Mouse (Mus musculus): ENCODE data around the gene Nt5dc3. TPM values are rescaled to one million over a fixed set of nuclear protein-coding genes. Genes with fewer than 3 reads are reported as not detected.

Nt5dc3 gene
- total RNA-seq, 2 experiments from 2014 or later, result 23.4 to 25.5 TPM

- DNase-seq (ENCODE audit: low spot score in 2 of 2), result no peak
These were observed 1.0 kb upstream of the Nt5dc3 start for GRCm38 (mm10) chr10:86777614-86778319.

DNA sequence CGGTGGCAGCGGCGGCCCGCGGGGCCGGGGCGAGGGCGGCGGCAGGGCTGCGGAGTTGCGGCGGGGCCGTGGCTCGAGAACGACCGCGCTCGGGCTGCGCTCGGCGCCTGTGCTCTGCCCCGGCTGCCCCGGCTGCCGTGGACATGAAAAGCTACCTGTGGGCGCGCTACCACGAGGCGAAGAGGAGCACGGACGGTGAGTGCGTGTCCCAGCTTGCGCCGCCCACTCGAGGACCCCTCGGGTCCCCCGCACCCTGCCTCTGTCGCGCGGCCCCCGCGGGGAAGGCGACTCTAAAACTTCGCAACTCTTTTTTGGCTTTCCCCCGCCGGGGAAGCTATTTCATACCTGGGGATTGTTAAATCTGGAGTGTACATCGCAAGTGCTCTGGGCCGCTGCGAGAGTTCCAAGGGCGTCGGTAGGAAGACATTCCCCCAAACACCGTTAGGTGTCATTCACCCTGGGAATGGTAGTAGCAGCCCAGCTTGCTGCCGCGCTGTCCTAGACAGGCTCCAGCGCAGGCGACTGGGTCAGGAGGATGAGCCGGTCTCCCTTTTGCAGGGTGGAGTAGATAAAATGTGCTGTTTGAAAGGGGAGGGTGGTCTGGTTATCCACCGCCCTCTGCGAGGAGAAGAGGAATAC is 431 bp downstream of the Nt5dc3 start:
- DNase-seq (ENCODE audit: low spot score in 2 of 2), result peak in 1 of 2 experiments; percentile 24

DNA sequence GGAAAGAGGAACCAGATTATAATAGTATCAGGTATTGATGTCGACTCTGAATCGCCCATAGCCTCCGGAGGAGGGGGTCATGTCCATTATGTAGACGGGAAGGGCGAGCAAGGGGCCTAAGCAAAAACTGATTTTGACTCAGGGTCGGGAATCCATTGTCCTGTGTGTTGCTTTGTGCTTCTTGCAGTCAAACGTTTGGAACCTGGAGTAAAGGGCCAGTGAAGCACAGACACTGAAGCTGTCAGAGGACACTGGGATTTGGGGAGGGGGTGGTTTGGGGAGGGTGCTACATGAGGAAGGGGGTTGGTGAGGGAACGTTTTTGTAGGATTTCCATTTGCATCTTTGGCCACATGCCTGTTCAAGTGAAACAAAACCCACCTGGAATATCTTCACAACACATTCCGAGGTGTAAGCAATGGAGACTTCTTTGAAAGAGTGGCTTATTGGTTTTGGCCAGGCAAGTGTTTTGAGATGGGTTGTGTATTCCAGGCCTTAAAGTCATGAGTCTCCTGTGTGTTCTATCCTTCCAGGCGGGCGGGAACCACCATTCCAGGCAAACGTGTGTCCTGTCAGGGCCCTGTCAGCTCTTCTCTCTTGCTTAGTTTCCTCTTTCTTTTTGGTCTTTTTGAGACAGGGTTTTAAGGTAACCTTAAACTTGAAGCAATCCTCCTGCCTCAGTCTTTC is 1.2 kb downstream of the Nt5dc3 start:
- DNase-seq (ENCODE audit: low spot score in 2 of 2), result no peak

GRCm38 (mm10) chr10:86781641-86782040 is 2.8 kb downstream of the Nt5dc3 start:
- DNase-seq (ENCODE audit: low spot score in 2 of 2), result no peak

DNA sequence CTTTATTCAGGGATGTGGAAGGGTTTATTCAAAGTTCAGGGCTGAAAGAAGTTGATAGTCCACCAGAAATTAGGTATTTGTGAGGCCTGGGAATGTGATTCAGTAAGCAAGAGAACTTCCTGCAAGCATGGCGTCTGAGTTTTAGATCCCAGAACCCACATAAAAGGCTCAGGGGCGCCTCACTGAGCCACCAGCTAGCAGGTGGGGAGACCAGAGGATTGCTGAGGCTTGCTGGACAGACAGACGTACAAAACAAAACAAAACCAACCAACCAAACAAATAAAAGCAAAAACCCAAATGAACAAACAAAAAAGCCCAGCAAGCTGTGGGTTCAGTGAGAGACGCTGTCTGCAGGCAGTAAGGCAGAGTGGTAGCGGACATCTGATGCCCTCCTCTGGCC is 3.9 kb downstream of the Nt5dc3 start:
- DNase-seq (ENCODE audit: low spot score in 2 of 2), result no peak

DNA sequence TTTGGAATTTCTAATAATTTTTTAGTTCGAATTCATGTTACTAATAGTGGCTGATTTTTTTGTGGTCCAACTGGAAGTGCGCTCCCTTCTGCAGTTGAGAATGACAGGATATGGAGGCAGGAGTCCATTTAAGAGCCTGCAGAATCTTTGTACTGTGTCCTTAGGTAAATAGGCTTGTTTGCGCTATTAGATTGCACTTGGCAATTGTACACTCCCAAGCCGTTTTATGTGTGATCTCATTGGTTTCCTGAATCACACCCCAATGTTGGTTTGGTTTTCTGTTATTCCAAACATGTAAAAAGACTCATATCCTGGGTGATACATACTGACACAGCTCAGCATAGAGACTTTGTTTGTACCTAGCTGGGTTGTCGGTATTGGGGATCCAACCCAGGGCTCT is 4.8 kb downstream of the Nt5dc3 start:
- DNase-seq (ENCODE audit: low spot score in 2 of 2), result no peak

DNA sequence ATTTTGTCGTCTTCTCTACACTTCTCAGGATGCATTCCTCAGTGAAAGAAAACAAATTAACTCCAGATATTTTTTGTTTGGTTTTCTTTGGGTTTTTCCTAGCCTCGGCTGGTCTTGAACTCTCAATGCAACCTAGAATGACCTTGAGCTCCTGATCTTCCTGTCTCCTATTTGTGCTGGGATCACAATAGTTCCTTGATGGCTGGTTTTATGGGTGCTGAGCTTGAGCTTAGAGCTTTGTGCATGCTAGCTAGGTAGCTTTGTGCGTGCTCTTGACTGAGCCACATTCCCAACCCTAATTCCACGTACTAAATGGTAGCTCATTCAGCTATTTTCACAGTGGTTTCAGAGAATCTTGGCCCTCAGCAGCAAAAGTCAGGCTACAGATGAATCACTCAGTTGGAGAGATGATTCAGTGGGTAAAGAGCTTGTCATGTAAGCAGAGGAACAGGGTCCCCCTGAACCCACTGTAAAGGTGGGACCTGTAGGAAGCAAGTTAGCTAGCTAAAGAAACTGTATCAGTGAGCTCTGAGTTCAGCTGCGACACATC is 5.4 kb downstream of the Nt5dc3 start:
- DNase-seq (ENCODE audit: low spot score in 2 of 2), result no peak

GRCm38 (mm10) chr10:86785396-86785795 is 6.6 kb downstream of the Nt5dc3 start:
- DNase-seq (ENCODE audit: low spot score in 2 of 2), result no peak

GRCm38 (mm10) chr10:86786083-86786482 is 7.3 kb downstream of the Nt5dc3 start:
- no peak for DNase-seq (ENCODE audit: low spot score in 2 of 2)

DNA sequence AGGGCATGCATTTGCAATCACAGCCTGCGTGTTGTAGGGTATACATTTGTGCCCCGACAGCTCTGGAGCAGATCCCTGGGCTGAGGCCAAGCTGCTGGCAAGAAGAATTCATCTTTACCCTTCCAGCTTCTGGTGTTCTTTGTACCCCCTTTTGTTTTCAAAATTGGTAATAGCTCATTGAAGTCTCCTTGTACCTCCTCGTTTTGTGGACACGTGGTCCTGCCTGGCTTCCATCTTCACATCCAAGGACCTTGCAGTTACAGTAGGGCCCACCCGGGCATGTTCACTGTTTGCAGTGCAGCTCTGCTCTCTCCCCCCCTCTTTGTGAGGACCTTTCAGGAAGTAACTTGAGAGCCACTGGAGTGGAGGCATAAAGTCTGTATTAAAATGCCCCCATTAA is 9.4 kb downstream of the Nt5dc3 start:
- DNase-seq (ENCODE audit: low spot score in 2 of 2), result no peak

DNA sequence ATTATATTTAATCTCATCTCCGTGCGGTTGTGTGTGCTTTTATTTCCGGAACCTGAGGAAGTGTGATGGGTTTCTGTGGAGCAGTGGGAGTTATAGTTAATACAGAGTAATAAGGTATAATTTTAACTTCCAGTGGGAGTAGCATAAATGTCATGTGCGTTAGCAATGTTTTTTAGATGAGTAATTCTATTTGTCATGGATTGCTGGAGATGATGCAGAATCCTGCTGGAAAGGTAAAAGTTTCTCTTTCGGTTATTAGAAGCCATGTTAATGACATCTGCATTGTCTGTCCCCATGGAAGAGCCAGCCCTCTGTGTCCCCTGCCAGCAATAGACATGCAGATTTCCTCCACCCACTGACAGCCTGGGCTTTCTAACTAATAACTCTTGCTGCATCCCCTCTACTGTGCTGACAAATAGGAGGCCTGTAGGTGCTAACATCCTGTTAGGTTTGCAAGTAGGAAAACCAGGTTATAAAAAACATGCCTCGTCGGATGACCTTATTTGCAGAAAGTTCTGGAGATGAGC is 10.4 kb downstream of the Nt5dc3 start:
- DNase-seq (ENCODE audit: low spot score in 2 of 2), result no peak

DNA sequence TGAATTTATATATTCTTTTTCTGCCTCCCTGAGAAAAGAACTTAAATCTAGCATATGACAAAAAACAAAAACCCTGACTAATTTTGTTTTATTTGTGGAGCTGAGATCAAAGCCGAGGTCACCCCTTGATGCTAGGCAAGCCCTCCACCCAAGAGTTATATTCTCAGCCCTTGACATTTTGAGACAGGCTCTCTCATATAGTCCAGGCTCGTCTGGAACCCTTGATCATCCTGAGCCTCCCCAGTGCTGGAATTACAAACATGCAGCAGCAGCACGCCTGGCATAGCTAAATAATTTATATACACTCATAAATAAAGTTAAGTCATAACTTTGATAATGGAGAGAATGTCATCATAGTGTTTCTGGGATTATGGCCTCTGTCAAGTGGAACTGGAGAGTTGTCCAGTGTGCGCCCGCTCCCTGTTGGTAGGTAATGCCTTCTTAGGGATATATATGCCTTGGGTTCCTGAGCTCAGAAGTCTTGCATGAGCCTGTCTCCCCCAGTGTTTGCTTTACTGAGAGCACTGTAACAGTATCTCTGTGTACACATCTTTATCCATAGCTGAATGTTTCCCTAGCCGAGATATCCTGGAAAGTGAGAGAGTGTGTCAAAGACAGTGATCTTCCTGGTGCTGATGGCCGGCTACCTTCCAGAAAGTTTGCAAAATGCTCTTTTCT is 12.8 kb downstream of the Nt5dc3 start:
- no peak for DNase-seq (ENCODE audit: low spot score in 2 of 2)

DNA sequence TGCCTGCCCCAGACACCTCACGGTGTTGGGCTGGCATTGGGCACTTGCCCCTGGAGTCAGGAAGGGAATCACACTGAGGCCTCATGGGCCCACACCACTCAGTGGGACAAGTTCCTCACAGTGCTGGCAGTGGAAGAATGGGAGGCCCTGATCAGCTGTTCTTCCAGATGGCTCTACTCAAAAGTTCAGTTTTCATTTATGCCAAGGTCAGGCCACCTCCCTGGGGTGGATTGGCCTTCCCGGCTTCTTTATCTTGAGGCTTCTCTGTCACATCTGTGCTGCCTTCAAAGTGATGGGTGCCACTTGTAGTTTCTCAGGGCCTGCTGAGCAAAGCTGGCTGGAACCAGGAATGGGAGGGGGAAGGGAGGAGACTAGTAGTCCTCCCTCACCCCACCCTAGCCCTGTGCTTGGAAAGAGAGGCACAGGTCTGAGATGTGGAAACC is 14.7 kb downstream of the Nt5dc3 start:
- DNase-seq (ENCODE audit: low spot score in 2 of 2), result no peak

DNA sequence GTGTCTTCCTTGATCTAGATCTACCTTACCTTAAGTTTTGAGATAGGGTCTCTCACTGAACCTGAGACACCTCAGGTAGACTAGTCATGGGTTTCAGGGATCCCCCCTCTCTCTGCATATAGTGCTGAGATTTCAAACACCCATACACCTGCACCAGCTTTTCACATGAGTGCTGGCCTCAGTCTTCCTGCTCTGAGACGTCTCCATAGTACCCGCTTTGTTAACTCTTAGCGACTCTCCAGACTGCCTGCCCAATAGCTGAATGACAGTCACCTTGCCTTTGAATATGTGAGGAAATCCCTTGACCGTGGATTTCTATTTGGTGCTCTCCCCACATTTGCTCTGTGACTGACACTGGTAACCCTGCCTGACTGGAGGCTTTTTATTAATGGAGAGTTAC is 15.4 kb downstream of the Nt5dc3 start:
- DNase-seq (ENCODE audit: low spot score in 2 of 2), result no peak

DNA sequence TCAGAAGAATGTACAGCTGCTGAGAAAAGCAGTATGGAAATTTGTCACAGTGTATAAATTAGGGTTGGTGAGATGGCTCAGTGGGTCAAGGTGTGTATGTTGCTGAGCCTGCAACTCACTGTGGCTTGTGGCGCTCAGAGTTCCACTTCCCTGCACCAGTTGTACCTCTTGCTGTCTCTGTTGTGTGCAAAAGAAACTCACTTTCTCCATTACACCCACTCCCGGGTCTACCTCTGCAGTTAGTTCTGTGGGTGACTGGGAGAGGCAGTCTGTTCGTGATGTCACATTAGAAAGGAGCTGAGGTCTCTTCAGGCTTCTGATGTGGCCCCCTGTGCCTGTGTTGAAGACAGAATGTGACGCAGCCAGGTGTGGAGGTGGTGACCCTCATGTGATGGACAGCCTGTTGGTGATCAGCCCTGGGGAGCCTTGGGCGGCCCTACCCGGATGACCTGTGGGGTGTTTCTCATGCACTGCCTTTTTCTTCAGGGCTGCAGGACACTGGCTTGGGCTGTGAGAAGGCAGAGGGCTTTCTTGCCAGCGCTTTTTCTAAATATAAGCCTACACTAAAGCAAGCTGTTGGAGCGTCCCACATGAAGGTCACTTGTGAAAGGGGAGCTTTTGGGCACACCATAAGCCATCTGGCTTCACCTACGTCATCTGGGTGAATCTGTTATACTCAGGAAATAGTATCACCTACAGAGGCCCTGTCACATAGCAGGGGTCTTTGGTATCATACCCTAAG is 16.2 kb downstream of the Nt5dc3 start:
- DNase-seq (ENCODE audit: low spot score in 2 of 2), result no peak

DNA sequence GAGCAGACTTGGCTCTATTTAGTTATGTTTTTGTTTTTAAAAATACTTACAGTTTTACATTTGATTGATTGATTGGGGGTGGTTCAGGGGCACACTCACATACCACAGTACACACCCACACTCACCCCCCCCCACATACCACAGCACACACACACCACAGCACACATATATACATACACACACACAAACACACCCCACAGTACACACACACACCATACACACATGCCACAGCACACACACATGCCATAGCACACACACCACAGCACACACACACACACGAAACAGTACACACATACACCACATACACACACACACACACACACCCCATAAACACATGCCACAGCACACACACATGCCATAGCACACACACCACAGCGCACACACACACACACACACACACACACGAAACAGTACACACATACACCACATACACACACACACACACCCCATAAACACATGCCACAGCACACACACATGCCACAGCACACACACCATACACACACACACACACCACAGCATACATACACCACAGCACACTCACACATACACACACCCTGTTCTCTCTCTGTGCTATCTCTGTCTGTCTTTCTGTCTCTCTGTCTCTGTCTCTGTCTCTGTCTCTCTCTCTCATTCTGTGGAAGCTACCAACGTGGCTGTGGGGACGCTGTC is 17.4 kb downstream of the Nt5dc3 start:
- DNase-seq (ENCODE audit: low spot score in 2 of 2), result no peak

DNA sequence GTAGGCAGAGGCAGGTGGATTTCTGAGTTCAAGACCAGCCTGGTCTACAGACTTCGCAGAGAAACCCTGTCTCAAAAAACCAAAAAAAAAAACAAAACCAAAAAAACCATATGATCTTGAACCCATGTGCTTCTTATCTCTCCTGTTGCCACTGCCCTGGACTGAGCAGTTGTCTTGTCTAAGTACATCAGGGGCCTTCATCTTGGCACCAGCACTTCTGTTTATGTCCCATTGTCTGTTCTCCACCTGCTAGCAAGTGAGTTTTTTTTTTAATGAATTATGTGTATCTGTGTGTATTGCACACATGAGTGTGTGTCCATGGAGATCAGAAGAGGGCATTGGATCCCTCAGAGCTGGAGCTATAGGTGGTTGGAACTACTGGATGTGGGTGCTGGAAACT is 28.6 kb downstream of the Nt5dc3 start:
- DNase-seq (ENCODE audit: low spot score in 2 of 2), result no peak

- DNase-seq (ENCODE audit: low spot score in 2 of 2), result no peak
These were observed 29.4 kb downstream of the Nt5dc3 start for GRCm38 (mm10) chr10:86808013-86808758.

- DNase-seq (ENCODE audit: low spot score in 2 of 2), result no peak
These were observed 31.2 kb downstream of the Nt5dc3 start for GRCm38 (mm10) chr10:86810000-86810399.

All from adrenal gland, postnatal 4 days (tissue).